Mouse (Mus musculus) kidney, adult 9 months (tissue): ENCODE data around the gene Msi2.

Experiments
- DNase-seq: peaks from one replicate; pipeline ENCODE4 v3.0.0; 2022

Msi2 gene

GRCm38 (mm10) chr11:88675526-88676353, 42.6 kb downstream of the Msi2 start:
- DNase-seq = peak; percentile 43

DNA sequence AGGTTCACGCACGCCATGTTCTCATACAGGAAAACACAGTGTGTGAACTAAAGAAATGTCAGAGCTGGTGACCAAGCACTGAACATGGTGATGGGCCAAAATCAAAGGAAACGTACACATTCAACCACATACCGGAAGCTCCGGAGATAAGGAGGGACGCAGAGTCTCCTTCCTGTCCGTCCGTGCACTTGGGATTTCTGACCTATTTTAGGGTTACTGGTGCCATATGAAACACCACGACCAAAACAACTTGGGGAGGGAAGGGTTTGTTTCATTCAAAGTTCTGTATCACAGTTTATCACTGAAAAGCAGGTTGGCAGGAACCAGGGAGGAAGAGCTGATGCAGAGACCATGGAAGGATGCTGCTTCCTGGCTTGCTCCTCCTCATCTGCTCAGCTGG, 44.2 kb downstream of the Msi2 start:
- peak; percentile 32 for DNase-seq

GRCm38 (mm10) chr11:88670925-88671324, 47.4 kb downstream of the Msi2 start:
- no peak for DNase-seq

DNA sequence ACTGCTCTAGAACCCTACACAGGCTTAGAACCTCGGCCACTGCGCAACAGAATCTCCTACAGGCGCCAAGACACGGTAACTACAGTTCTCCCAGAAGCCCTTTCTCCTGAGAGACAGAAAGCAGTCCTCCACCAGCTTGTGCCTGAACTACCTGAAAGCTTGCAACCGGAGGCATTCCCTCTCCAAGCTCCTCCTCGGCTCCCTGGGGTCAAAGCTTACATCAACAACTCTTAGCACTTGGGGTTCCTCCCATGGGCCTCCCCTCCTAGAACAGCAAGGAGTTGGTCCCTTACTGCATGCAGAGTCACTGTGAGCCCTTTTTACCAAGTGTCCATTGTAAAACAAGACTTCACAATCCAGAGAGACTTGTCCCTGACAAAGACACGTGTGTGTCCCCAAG, 49.2 kb downstream of the Msi2 start:
- no peak for DNase-seq

DNA sequence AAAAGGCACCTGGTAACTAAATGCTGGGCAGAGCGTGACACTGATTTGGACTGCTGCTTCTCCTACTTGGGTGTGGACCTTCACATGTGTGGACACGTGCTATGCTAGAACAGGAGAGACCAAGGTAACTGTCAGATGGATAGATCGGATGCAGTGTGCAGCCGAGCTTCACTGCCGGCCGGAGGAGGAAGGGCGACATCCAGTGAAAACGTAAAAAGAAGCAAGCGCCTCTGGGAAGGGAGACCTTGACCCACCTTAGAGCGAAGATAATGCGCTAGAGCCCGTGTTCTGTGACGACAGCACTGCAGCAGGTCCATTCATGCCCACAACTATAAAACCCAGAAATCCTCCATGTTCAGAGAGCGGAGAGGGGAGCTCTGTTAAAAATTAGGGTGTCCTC, 50.0 kb downstream of the Msi2 start:
- DNase-seq = no peak

- no peak for DNase-seq
Observed at GRCm38 (mm10) chr11:88665799-88666198, 52.5 kb downstream of the Msi2 start.

GRCm38 (mm10) chr11:88661444-88662180, 56.7 kb downstream of the Msi2 start:
- DNase-seq = peak; percentile 86

DNA sequence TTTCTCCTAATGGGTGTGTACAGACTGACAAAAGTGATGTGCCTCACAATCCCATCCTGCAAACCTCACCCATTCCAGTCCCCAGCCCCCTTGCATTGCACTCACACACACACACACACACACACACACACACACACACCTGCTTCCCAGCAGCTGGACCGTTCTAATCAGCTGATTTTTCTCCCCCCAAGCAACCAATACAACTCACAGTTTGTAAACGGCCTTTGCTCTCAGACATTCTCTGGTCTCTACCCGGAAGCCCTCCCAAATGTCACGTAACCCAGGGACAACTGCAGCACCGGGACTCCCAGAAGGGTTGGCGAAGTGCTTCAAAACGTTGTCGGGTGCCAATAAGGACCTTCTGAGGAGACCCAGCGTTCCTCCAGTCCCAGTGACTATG, 57.9 kb downstream of the Msi2 start:
- peak; percentile 47 for DNase-seq

DNA sequence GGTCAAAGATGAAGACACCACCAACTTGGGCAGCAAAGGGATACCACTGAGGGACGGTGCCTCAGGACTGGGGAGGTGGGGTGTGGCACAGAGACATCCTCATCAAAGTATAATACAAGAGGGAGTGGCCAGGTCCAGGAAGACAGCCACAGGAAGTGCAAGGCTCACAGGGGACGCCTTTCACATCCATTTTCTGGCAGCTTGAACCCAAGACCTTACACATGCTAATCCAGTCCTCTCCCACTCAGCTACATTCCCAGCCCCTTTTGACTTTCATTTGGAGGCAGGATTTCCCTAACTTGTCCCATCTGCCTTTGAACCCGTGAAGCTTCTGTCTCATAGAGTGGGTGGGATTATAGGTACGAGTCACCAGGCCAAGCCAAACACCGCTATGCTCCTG, 59.4 kb downstream of the Msi2 start:
- no peak for DNase-seq

GRCm38 (mm10) chr11:88655786-88656185, 62.5 kb downstream of the Msi2 start:
- no peak for DNase-seq

- DNase-seq = no peak
Observed at GRCm38 (mm10) chr11:88655214-88655566, 63.1 kb downstream of the Msi2 start.

DNA sequence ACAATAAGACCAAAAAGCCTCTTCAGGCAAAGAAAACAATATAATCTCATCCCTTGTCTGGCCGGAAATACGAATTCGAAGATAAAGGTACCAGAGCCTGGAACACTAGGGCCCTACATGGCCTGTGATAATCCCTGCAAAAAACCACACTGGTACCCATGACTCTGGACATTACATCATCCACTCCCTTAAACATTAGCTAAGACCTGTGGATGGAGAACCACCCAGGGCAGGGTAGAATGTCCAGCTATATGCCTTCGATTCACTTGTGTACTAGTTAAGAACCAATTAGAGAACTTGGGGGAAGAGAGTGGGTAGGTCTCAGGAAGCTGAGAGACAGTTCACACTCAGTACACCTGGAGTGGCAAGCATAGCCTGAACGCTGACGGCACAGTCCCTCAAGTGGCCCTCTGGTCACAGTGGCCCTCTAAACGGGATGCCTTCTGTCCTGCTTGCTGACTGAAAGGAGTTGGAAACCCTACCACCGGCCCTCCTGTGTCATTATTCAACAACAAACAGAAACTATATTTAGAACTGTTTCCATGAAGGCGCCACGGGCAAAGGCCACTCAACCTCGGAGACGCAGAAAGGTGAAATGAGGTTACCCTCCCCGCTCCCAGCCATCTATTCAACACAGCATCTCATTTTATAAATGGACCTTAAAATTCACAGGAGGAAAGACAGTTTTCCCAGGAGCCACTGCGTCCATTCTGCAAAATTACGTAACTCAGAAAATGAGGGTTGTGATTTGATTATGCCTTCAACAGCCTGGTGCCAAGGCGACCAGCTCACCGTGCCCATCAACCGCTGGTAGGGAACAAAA, 63.7 kb downstream of the Msi2 start:
- peak; percentile 94 for DNase-seq

DNA sequence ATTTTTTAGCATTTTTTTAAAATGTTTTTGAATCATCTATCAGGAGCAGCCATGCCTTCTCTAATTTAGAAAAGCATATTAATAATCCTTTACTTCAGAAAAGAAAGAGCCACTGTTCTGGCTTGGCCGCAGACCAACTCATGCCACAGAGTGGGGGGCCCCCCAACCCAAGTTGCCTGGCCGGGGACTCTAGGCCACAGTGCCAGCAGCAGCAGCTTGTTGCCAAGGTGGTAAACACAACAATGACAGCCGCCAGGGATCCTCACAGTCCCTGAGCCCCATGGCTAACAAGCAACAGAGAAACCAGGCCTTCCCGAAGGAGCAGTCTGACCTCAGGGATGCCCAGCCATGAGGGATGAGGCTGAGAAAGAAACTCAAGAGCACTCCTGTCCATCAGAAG, 68.0 kb downstream of the Msi2 start:
- no peak for DNase-seq

GRCm38 (mm10) chr11:88649009-88649408, 69.3 kb downstream of the Msi2 start:
- DNase-seq = no peak

DNA sequence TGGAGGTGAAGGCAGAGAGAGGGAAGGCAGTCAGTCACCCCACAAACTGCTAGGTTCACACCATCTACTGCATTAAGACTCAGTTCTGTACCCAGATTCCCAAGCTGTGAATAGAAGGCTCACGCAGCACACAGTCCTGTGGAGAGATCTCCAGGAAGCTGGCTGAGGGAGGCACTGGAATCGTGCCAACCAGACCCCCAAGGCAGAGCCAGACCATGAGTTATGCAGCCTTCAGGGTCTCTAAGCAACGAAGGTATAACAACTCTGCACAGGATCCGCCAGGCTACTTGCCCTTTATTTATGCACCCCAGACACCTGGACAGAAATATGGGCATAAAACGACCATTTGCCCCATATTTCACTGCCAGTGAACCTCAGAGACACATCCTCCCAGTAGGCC, 69.9 kb downstream of the Msi2 start:
- DNase-seq = no peak

- no peak for DNase-seq
Observed at GRCm38 (mm10) chr11:88646493-88646892, 71.8 kb downstream of the Msi2 start.

DNA sequence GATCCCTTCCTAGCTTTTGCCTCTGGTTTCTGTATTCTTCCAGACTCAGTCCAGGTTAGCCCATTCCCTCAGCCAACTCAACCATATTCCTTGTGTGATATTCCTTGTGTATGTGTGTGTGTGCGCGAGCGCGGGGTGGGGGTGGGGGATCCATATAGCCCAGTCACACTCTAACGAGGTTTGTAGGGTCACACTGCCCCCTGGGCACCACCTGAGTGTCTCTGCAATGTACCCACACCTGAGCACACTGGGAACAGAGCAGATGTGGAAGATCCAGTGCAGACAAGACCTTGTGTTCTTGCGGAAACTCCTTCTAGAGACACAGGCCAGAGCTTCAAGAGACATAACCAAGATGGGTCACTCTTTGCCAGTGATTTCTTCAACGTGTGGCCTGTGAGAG, 72.5 kb downstream of the Msi2 start:
- no peak for DNase-seq

DNA sequence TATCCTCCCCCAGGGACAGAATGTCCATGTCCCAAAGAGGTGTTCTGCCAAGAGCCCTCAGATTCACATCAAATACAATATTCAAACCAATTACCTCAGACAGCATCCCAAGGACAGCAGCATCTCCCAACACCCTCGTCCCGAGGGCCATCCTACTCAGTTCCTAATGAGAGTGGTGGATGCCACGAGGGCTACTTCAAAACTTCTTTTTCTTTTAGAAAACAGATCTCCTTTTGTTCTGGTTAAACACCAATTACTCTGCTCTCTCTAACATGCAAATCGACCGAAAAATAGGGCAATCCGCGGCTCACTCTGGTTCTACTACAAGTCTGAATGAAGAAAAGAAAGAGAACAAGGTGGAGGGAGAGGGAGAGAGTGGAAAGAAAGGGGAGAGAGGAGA, 73.6 kb downstream of the Msi2 start:
- no peak for DNase-seq

GRCm38 (mm10) chr11:88639862-88640261, 78.5 kb downstream of the Msi2 start:
- DNase-seq = no peak

- no peak for DNase-seq
Observed at GRCm38 (mm10) chr11:88638936-88639542, 79.3 kb downstream of the Msi2 start.

DNA sequence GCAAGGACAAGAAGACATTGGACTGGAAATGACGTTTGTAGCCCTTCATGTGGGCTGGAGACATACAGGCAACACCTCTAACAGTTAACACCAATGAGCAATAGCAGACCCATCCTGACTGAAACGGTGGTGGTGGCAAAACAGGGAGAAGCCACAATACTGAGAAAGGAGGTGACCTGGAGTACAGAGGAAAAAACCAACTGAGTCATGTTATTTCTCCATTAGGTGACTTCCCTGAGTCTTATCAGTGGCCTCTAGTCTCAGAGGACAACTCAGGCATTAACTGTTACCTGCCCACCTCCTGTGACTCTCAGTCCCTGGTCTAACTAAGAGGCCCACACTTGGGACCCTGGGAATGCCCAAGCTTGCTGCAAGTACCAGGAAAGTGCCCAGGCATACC, 80.1 kb downstream of the Msi2 start:
- no peak for DNase-seq

DNA sequence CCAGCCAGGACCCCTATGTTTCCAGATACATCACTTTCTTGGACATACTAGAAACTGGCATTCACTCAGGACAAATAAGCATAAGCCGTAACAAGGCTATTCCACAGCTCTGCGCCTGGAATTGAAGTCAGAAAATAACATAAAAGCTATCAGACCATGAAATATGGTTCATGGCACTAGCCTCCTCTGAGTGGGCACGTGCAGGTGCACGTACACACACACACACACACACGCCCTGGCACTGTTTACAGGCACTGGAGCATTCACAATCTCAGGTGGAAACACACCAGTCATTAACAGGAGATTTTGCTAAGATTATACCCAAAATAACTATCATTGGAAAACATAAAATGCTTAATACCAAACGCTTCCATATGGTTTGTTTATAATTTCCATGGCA, 81.4 kb downstream of the Msi2 start:
- no peak for DNase-seq

GRCm38 (mm10) chr11:88636319-88636718, 82.0 kb downstream of the Msi2 start:
- no peak for DNase-seq
